Mouse (Mus musculus): Measurements from ENCODE around the gene Cenpx. TPM values are rescaled to one million over a fixed set of nuclear protein-coding genes. Genes with fewer than 3 reads are reported as not detected.
A peak's percentile ranks its signal among the peaks of the same experiment; 100 is the strongest.
"Not testable (repeated sequence)": the region's sequence is repeated elsewhere in the genome, so short reads cannot be mapped to it uniquely, and the experiment has no call there.

Cenpx gene
- polyA plus RNA-seq, 2 experiments = 101 to 161 TPM

DNA sequence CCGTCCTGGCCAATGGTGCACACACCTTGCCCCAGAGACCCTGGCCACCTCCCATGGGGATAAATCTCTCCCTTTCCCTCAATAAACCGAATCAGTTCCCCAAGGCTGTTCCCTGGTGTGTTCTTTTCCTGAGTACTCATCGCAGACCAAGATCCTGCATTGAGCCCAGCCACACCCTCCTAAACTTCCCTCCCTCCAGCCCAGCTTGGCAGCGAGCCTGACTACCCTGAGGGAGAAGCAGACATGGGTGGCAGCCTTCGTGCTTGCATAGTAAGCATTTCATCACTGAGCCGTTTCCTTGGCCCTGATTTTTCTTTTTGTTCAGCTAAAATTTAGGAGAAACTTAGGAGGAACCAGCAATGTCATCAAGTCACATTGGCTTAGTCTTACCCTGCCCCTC is 20.0 kb upstream of the Cenpx start:
- no peak for ATAC-seq (ENCODE audit: low FRiP score, low read depth)
- WGBS = 48% methylated on average over 6 of the region's 6 CpGs
- H3K9me3 ChIP-seq (ENCODE audit: control insufficient read depth, low read length) = no peaks in the 10 kb centered on the region

DNA sequence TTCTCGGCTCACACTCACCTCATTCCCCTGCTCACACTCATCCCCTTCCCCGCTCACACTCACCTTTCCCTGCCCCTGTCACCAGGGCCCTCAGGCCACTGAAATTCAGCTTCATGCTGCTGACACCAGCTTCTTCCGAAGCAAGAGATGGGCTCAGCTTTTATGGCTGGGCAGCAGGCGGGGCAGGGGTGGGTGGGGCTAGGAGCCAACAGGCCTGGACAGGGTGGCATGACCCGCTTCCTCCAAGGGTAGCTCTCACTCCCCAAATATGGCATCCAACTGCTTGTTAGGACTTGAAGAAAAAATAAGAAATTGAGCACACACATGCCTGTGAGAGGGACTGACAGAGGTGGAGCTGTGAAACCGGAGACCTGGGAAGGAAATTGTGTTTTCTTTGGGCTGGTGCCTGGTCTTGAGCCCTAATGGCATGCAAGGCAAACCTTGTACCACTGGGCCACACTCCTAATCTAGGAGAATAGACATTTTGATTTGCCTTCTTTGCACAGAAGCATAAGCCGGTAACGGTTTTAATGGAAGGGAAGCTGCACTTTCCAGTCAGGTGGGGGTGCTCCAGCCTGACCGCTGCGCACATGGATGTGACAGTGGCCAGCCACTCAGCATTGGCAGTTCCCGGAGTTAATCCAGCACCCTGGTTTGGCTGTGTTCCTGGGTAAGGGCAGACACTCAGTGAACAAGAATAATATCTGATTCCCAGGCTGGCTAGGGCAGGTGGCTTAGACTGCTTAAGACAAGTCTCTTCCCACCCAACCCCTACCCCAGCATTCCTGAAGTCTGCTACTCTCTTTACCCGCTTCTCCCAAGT is 18.5 kb upstream of the Cenpx start, which contains the start of gene Cbr2:
TSS of gene Cbr2 (minus strand) at position 257 of the 823 bp plus-strand sequence.
- H3K27ac ChIP-seq (replicated peaks; ENCODE audit: low read depth, low read length) = peak within 1 kb of the TSS; percentile 52; the same call in 1 of the 2 replicates
- 55% methylated on average over 12 of the region's 12 CpGs for WGBS
- no peak within 1 kb of the TSS for H3K4me3 ChIP-seq (replicated peaks; ENCODE audit: low read length)
- no peaks in the 10 kb centered on the region for H3K27me3 ChIP-seq (ENCODE audit: control insufficient read depth, insufficient read depth, low read length)
- ATAC-seq (ENCODE audit: low FRiP score, low read depth) = peak; percentile 24; the same call in 1 of the 2 replicates
- DNase-seq (ENCODE audit: low spot score) = peak; percentile 69
- no peaks in the 10 kb centered on the region for H3K9me3 ChIP-seq (ENCODE audit: control insufficient read depth, low read length)
- TF ChIP-seq POLR2A (IDR thresholded peaks at IDR 0.05; ENCODE audit: borderline replicate concordance, extremely low read depth, insufficient read depth, insufficient read length) = no peak
- no peak within 1 kb of the TSS for H3K9ac ChIP-seq (ENCODE audit: low read depth, low read length, severe bottlenecking)
- H3K4me2 ChIP-seq (replicated peaks; ENCODE audit: low read depth, low read length, severe bottlenecking) = 0 out of 2 replicates have a peak within 1 kb of the TSS, but pooled peaks have one; percentile 5
- peaks cover 9% of the 10 kb centered on the region; the same call in 1 of the 2 replicates for H3K4me1 ChIP-seq (ENCODE audit: control insufficient read depth, insufficient read depth, low read length)
- H3K36me3 ChIP-seq (ENCODE audit: control insufficient read depth, insufficient read depth, low read length) = no peaks in the 10 kb centered on the region

More for the DNA sequence above, 20.0 kb upstream of the Cenpx start:
- H3K27me3 ChIP-seq (ENCODE audit: control insufficient read depth, insufficient read depth, low read length) = no peaks in the 10 kb centered on the region
- H3K4me2 ChIP-seq (replicated peaks; ENCODE audit: low read depth, low read length, severe bottlenecking) = no peak overlapping the region
- H3K36me3 ChIP-seq (ENCODE audit: control insufficient read depth, insufficient read depth, low read length) = no peaks in the 10 kb centered on the region
- no peak for TF ChIP-seq POLR2A (IDR thresholded peaks at IDR 0.05; ENCODE audit: borderline replicate concordance, extremely low read depth, insufficient read depth, insufficient read length)
- DNase-seq (ENCODE audit: low spot score) = no peak
- no peak overlapping the region for H3K9ac ChIP-seq (ENCODE audit: low read depth, low read length, severe bottlenecking)
- H3K4me3 ChIP-seq (replicated peaks; ENCODE audit: low read length) = no peak overlapping the region
- H3K4me1 ChIP-seq (ENCODE audit: control insufficient read depth, insufficient read depth, low read length) = peaks cover 9% of the 10 kb centered on the region; the same call in 1 of the 2 replicates
- H3K27ac ChIP-seq (replicated peaks; ENCODE audit: low read depth, low read length) = no peak overlapping the region

GRCm38 (mm10) chr11:120731395-120731794 is 17.9 kb upstream of the Cenpx start:
- DNase-seq (ENCODE audit: low spot score) = no peak
- no peak for ATAC-seq (ENCODE audit: low FRiP score, low read depth)
- Histone ChIP-seq H3K4me1 (ENCODE audit: control insufficient read depth, insufficient read depth, low read length) (peaks cover 14% of the 10 kb centered on the region; the same call in 1 of the 2 replicates), H3K4me2 (replicated peaks; ENCODE audit: low read depth, low read length, severe bottlenecking) (no peak overlapping the region), H3K27ac (replicated peaks; ENCODE audit: low read depth, low read length) (peak overlapping the region; percentile 52; the same call in 1 of the 2 replicates), H3K9ac (ENCODE audit: low read depth, low read length, severe bottlenecking) (no peak overlapping the region), H3K9me3 (ENCODE audit: control insufficient read depth, low read length) (no peaks in the 10 kb centered on the region), H3K4me3 (replicated peaks; ENCODE audit: low read length) (no peak overlapping the region), H3K36me3 (ENCODE audit: control insufficient read depth, insufficient read depth, low read length) (no peaks in the 10 kb centered on the region), H3K27me3 (ENCODE audit: control insufficient read depth, insufficient read depth, low read length) (no peaks in the 10 kb centered on the region)
- 100% methylated on average over 1 of the region's 1 CpGs for WGBS
- TF ChIP-seq POLR2A (IDR thresholded peaks at IDR 0.05; ENCODE audit: borderline replicate concordance, extremely low read depth, insufficient read depth, insufficient read length) = no peak

GRCm38 (mm10) chr11:120730331-120730870 is 16.9 kb upstream of the Cenpx start:
- TF ChIP-seq POLR2A (IDR thresholded peaks at IDR 0.05; ENCODE audit: borderline replicate concordance, extremely low read depth, insufficient read depth, insufficient read length) = no peak
- DNase-seq (ENCODE audit: low spot score) (no peak), ATAC-seq (ENCODE audit: low FRiP score, low read depth) (no peak)
- Histone ChIP-seq H3K27me3 (ENCODE audit: control insufficient read depth, insufficient read depth, low read length) (no peaks in the 10 kb centered on the region), H3K27ac (replicated peaks; ENCODE audit: low read depth, low read length) (no peak overlapping the region), H3K4me1 (ENCODE audit: control insufficient read depth, insufficient read depth, low read length) (peaks cover 14% of the 10 kb centered on the region; the same call in 1 of the 2 replicates), H3K4me2 (replicated peaks; ENCODE audit: low read depth, low read length, severe bottlenecking) (no peak overlapping the region), H3K36me3 (ENCODE audit: control insufficient read depth, insufficient read depth, low read length) (no peaks in the 10 kb centered on the region), H3K9ac (ENCODE audit: low read depth, low read length, severe bottlenecking) (no peak overlapping the region), H3K9me3 (ENCODE audit: control insufficient read depth, low read length) (no peaks in the 10 kb centered on the region), H3K4me3 (replicated peaks; ENCODE audit: low read length) (no peak overlapping the region)
- 88% methylated on average over 10 of the region's 10 CpGs for WGBS

DNA sequence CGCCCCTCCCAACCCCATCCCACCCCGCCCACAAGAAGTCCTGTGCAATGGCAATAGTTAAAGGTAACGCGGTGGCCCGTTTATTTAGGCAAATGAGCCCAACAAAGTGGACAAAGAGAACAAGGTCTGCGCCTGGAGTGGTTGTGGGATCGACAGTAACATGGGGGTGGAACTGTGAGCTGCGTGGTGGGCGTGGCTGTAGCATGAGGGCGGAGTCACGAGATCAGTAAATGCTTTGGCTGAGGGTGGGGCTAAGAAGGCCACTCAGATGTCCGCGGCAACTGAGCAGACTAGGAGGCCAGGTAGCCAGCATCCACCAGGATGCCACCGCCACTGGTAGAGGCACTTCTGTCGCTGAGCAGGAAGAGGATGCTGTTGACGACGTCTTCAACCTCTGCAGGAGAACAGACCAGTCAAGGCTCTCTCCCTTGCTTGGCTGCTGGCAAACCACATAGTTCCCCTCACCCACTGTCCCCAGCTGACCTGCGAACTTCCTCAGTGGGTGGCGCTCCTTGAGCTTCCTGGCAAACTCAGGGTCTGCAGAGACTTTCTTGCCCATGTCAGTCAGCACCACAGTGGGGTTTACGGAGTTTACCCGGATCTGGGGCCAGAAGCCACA is 16.0 kb upstream of the Cenpx start:
- H3K27ac ChIP-seq (replicated peaks; ENCODE audit: low read depth, low read length); H3K36me3 ChIP-seq (ENCODE audit: control insufficient read depth, insufficient read depth, low read length); H3K9ac ChIP-seq (ENCODE audit: low read depth, low read length, severe bottlenecking); H3K27me3 ChIP-seq (ENCODE audit: control insufficient read depth, insufficient read depth, low read length); H3K9me3 ChIP-seq (ENCODE audit: control insufficient read depth, low read length): not testable (repeated sequence)
- 0 out of 2 replicates have a peak overlapping the region, but pooled peaks have one; percentile 0 for H3K4me3 ChIP-seq (replicated peaks; ENCODE audit: low read length)
- 0 out of 2 replicates have a peak, but pooled peaks have one; percentile 38 for ATAC-seq (ENCODE audit: low FRiP score, low read depth)
- WGBS = 3% methylated on average over 17 of the region's 21 CpGs
- H3K4me1 ChIP-seq (ENCODE audit: control insufficient read depth, insufficient read depth, low read length) = peaks cover 14% of the 10 kb centered on the region; the same call in 1 of the 2 replicates
- peak overlapping the region; percentile 37 for H3K4me2 ChIP-seq (replicated peaks; ENCODE audit: low read depth, low read length, severe bottlenecking)
- DNase-seq (ENCODE audit: low spot score) = peak; percentile 43
